In the genomic region with DNA sequence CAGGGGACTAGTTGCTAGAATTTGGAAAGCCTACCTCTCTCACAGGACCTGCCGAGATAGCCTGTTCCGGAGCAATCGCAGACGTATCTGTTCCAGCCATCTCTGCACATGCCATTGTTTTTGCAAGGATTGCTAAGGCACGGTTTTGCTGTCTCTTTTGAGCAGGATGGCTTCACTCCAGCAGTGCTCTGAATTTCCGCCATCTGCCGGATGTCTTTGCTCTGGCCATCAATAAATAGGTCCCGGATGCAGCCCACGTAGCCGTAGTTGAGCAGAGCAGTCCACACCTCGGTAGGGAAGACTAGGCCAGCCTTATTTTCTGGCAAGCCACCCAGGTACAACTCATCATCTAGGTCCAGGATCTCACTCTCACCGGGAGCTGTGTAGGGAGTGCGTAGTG, we compare ENCODE assay signal across 11 mouse cellular contexts.
A peak's percentile ranks its signal among the peaks of the same experiment; 100 is the strongest.
DNase-seq lines count a peak whose midpoint lies in the region; ATAC-seq and TF ChIP-seq lines count a peak whose summit lies in the region.
"Had no signal": no experiment of that assay in that cellular context is flagged by ENCODE, and none has a peak within 500 bp of the region (broad histone marks: within the 10 kb centered on the region; RNA-seq: fewer than 3 reads in every experiment).

No protein-coding gene starts in this region.

- no peak overlapping the region for H3K4me2 ChIP-seq in kidney, embryonic 14.5 days (replicated peaks; ENCODE audit: low read depth, low read length)
- no peak overlapping the region for H3K4me2 ChIP-seq in hindbrain, embryonic 16.5 days (ENCODE audit: low read length)
- H3K4me2 ChIP-seq: limb, embryonic 13.5 days had no signal

- H3K27me3 ChIP-seq in kidney, adult 2 months (replicated peaks; ENCODE audit: control insufficient read depth, insufficient read depth, low read length): no peaks in the 10 kb centered on the region
- no peaks in the 10 kb centered on the region for H3K27me3 ChIP-seq in kidney, embryonic 14.5 days (ENCODE audit: control insufficient read depth, insufficient read depth, low read length)
- H3K27me3 ChIP-seq in cerebellum, adult 2 months (ENCODE audit: control insufficient read depth, insufficient read depth, low read length): no peaks in the 10 kb centered on the region
- H3K27me3 ChIP-seq in hindbrain, embryonic 16.5 days (replicated peaks; ENCODE audit: control insufficient read depth, insufficient read depth, low read length): no peaks in the 10 kb centered on the region
- H3K27me3 ChIP-seq: limb, embryonic 13.5 days had no signal

- WGBS in kidney, adult 2 months: 61% methylated on average over 13 of the region's 13 CpGs
- WGBS in kidney, embryonic 14.5 days: 71% methylated on average over 13 of the region's 13 CpGs
- 6% methylated on average over 13 of the region's 13 CpGs for WGBS in cerebellum, adult 2 months
- 53% methylated on average over 13 of the region's 13 CpGs for WGBS in hindbrain, embryonic 16.5 days

- peak; percentile 29 for DNase-seq in kidney, adult 2 months
- DNase-seq in cerebellum, adult 2 months: peak; percentile 87 to 94
- DNase-seq in right cerebral cortex, adult 18-20 months: peak; percentile 64
- DNase-seq in urinary bladder, postnatal 25 days (ENCODE audit: low spot score): no peak
- no peak for DNase-seq in thymus, postnatal 0 days (ENCODE audit: low spot score)
- DNase-seq in gastrocnemius, postnatal 25 days: no peak

- no peak for ATAC-seq in kidney, embryonic 14.5 days (ENCODE audit: low FRiP score, low TSS enrichment)
- peak; percentile 51 for ATAC-seq in hindbrain, embryonic 16.5 days

- H3K27ac ChIP-seq in kidney, adult 2 months (ENCODE audit: insufficient read depth, low read depth, low read length): no peak overlapping the region
- no peak overlapping the region for H3K27ac ChIP-seq in kidney, embryonic 14.5 days (ENCODE audit: low read depth, low read length)
- peak overlapping the region; percentile 42 for H3K27ac ChIP-seq in cerebellum, adult 2 months (ENCODE audit: insufficient read depth, low read length)
- H3K27ac ChIP-seq in hindbrain, embryonic 16.5 days (ENCODE audit: low read depth, low read length): peak overlapping the region; percentile 48
- H3K27ac ChIP-seq: limb, embryonic 13.5 days had no signal

- no peak for TF ChIP-seq POLR2A in kidney, adult 2 months (IDR thresholded peaks at IDR 0.05; ENCODE audit: low read depth, low read length)
- TF ChIP-seq POLR2A in cerebellum, adult 2 months (IDR thresholded peaks at IDR 0.05; ENCODE audit: borderline replicate concordance, insufficient read depth, low read length): no peak

- no peak for TF ChIP-seq CTCF in kidney, adult 2 months (conservative IDR thresholded peaks at IDR 0.05; ENCODE audit: insufficient read depth, insufficient read length, low read depth, low read length)
- no peak for TF ChIP-seq CTCF in cerebellum, adult 2 months (IDR thresholded peaks at IDR 0.05; ENCODE audit: borderline replicate concordance, insufficient read depth, low read depth, low read length)

- H3K4me3 ChIP-seq in kidney, adult 2 months (ENCODE audit: insufficient read depth, low read depth, low read length): no peak overlapping the region
- H3K4me3 ChIP-seq in kidney, embryonic 14.5 days (ENCODE audit: low read length): no peak overlapping the region
- no peak overlapping the region for H3K4me3 ChIP-seq in cerebellum, adult 2 months (replicated peaks; ENCODE audit: insufficient read depth, low read depth, low read length)
- H3K4me3 ChIP-seq in hindbrain, embryonic 16.5 days (ENCODE audit: low read length): no peak overlapping the region
- H3K4me3 ChIP-seq: limb, embryonic 13.5 days; myocyte had no signal

- H3K36me3 ChIP-seq in kidney, adult 2 months (ENCODE audit: control insufficient read depth, insufficient read depth, low read length): no peaks in the 10 kb centered on the region
- no peaks in the 10 kb centered on the region for H3K36me3 ChIP-seq in kidney, embryonic 14.5 days (ENCODE audit: control insufficient read depth, insufficient read depth, low read length)
- no peaks in the 10 kb centered on the region for H3K36me3 ChIP-seq in hindbrain, embryonic 16.5 days (ENCODE audit: control insufficient read depth, insufficient read depth, low read length)
- H3K36me3 ChIP-seq: G1E; limb, embryonic 13.5 days had no signal

- no peak overlapping the region for H3K9ac ChIP-seq in kidney, embryonic 14.5 days (ENCODE audit: low read depth, low read length)
- no peak overlapping the region for H3K9ac ChIP-seq in hindbrain, embryonic 16.5 days (ENCODE audit: low read depth, low read length)
- H3K9ac ChIP-seq: limb, embryonic 13.5 days had no signal

- H3K4me1 ChIP-seq in kidney, adult 2 months (ENCODE audit: control insufficient read depth, insufficient read depth, low read length): no peaks in the 10 kb centered on the region
- H3K4me1 ChIP-seq in kidney, embryonic 14.5 days (ENCODE audit: control insufficient read depth, insufficient read depth, low read length): no peaks in the 10 kb centered on the region
- H3K4me1 ChIP-seq in cerebellum, adult 2 months (ENCODE audit: control insufficient read depth, insufficient read depth, low read length): peaks cover 18% of the 10 kb centered on the region; the same call in 1 of the 2 replicates
- H3K4me1 ChIP-seq in hindbrain, embryonic 16.5 days (ENCODE audit: control insufficient read depth, insufficient read depth, low read depth, low read length): peaks cover 3% of the 10 kb centered on the region; the same call in 1 of the 2 replicates
- H3K4me1 ChIP-seq: limb, embryonic 13.5 days had no signal

- no peaks in the 10 kb centered on the region for H3K9me3 ChIP-seq in kidney, embryonic 14.5 days (ENCODE audit: control insufficient read depth, low read length)
- no peaks in the 10 kb centered on the region for H3K9me3 ChIP-seq in hindbrain, embryonic 16.5 days (ENCODE audit: control insufficient read depth, low read length)
- H3K9me3 ChIP-seq: limb, embryonic 13.5 days had no signal

Comparison
In these comparisons a context has a peak if more than half of its experiments do, and no peak if none do; other contexts are left out.
1. DNase-seq: peak in kidney, adult 2 months (single experiment), cerebellum, adult 2 months (2 of 2) and right cerebral cortex, adult 18-20 months (single experiment); none in urinary bladder, postnatal 25 days (single experiment), thymus, postnatal 0 days (single experiment) and gastrocnemius, postnatal 25 days (single experiment).
2. H3K27ac ChIP-seq: peak in cerebellum, adult 2 months (single experiment) and hindbrain, embryonic 16.5 days (single experiment); none in kidney, adult 2 months (single experiment) and kidney, embryonic 14.5 days (single experiment).